Mouse (Mus musculus) CD4-positive helper T cell, adult 2 months (primary cell): ENCODE data around the gene Dmd.

Experiments
- DNase-seq: peaks from one replicate; pipeline ENCODE4 v3.0.0-alpha.2; 2012; ENCODE audit warnings: low read depth, missing footprints, low spot score

The Dmd gene

DNA sequence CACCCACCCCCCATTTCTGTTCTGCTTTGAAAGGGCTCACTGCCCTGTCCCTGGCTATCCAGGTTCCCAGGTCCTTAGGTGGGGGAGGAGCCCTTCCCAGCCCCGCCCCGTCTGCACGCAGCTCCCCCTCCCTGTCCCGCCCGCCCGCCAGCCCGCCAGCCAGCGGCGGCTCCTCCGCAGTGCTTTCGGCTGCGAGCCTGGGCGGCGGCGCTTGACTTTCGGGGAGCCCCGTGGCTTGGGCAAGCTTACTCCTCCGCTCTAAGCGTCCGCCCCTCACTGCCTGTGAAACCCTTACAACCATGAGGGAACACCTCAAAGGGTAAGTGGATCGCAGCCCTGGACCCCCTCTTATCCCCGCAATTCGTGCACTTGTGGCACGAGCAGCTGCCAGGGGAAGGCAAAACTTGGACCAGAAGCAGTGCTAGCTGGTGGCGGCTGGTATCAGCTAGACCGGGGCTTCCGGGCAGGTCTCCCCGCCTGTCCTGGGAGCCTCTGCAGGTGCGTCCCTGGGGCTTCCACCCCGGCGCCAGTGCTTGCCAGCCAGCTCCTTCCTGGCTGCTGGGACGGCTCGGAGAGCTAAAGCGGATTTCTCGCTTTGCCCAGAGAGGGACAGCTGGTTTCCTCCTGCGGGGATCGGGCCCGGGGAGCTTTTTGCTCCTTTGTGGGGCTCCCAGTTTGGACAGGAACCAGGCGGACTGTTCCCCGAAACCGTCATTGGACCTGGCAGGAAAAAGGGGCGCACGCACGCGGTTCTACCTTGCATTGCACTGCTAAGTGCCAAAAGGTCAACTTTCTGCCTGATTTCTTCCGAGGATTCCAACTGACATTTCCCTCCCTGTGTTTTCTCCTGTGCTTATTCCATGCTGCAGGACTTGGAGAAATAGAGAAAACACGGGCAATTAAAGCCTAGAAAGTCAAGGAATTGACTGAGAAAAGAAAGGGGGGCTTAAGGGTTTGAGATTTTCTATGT lies 2099.8 kb downstream of the Dmd start:
- DNase-seq, result peak; percentile 14

DNA sequence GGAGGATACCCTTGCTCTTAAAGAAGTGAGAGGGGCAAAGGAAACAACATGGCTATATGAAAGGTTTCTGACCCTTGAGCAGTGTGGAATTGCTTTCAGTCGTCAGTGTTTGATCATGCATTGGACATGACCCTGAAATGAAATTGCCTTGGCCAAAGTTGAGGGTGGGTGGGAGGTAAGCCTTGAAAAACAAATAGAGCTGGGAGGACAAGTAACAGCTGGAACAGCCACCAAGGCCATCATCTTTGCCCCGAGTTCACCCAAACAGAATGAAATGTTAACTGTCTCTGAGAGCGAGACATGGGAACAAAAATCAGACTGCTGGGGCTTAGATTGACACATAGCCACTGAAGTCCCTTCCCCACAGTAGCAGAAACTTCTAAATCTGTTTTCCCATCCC lies 2100.9 kb downstream of the Dmd start:
- DNase-seq, result no peak

- DNase-seq, result no peak
Measured at GRCm38 (mm10) chrX:85073602-85074001, 2124.9 kb downstream of the Dmd start.

GRCm38 (mm10) chrX:85076845-85077244 lies 2128.2 kb downstream of the Dmd start:
- no peak for DNase-seq

DNA sequence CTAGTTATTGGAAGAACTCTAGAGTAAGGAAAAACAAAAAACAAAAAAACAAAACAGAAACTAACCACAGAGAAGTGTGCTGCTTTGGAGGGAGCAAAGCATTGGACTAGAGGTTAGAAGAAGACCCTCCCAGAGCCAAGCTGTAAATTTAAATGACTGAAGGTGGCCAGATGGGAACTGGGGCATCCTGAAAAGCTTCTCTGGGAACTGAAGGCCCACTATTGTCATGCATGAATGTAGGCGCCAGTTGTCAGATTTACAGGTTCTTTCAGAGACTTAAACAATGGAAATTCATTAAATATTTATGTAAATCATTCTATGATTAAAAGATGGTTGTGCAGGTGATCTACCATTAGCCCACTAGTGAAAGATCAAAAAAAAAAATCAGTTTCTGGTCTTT lies 2128.9 kb downstream of the Dmd start:
- no peak for DNase-seq

GRCm38 (mm10) chrX:85079174-85079573 lies 2130.5 kb downstream of the Dmd start:
- DNase-seq, result no peak

- no peak for DNase-seq
Measured at GRCm38 (mm10) chrX:85084237-85085153, 2135.8 kb downstream of the Dmd start.

DNA sequence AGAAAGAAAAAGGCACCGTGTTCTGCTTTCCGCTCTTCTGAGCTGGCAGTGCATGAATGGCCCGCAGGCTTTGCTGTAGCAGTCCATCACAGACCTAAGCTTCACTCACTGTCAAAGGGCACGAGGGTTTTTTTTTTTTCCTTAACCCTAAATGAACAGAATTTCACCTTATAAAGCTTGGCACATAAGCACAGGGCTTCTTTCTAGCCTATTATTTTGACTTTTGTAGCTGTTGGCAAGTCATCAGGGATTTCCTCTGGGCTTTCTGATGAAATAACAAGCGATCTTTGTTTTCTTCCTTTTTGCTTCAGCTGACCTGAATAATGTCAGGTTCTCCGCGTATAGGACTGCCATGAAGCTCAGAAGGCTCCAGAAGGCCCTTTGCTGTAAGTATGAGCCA lies 2140.8 kb downstream of the Dmd start:
- no peak for DNase-seq

DNA sequence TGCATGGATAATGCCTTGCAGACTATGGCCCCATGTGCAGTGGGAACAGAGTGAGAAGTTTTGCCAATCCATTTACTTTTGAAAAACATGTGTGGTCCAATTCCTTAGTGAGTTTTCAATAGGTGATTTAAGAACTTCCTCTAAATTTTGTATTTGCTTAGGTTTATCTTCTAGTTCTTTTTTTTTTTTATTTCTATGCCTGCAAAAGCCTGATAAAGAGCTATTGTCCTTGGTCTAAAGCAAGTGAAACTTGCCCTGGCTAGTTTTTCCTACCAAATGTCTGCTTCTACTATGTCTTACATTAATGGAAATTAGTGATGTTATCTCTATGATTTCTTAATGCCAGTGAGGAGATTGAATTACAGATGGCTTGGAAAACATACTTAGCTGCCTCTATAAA lies 2144.7 kb downstream of the Dmd start:
- no peak for DNase-seq

GRCm38 (mm10) chrX:85098691-85099090 lies 2150.0 kb downstream of the Dmd start:
- no peak for DNase-seq

- DNase-seq, result no peak
Measured at GRCm38 (mm10) chrX:85112418-85112817, 2163.7 kb downstream of the Dmd start.

GRCm38 (mm10) chrX:85132706-85133105 lies 2184.0 kb downstream of the Dmd start:
- no peak for DNase-seq

DNA sequence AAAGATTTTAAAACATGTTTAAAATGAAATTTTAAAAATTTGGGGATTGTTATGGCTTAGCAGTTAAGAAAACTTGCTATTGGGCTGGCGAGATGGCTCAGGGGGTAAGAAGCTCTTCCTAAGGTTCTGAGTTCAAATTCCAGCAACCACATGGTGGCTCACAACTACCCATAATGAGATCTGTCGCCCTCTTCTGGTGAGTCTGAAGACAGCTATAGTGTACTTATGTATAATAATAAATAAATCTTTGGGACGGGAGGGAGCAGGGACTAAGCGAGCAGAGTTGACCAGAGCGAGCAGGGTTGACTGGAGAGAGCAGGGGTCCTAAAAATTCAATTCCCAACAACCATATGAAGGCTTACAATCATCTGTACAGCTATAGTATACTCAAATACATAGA lies 2188.6 kb downstream of the Dmd start:
- DNase-seq, result no peak

DNA sequence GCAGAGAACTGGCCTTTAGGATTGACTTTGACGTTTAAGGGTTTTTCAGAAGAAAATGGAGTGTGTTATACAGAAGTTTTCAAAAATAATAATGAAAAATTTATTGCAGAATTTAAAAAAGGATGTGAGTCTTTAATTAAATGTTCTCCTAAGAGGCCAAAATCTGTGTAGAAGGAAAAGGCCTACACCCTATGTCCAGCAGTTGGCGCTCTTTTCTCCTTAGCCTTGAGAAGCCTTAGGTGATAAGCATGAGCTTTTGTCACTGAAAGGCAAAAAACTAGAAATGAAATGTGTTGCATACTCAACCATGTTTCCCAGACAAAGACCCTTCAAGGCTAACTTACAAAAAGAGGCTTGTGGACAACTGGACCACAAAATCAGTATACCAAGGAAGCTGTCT lies 2222.6 kb downstream of the Dmd start:
- DNase-seq, result no peak

- DNase-seq, result no peak
Measured at GRCm38 (mm10) chrX:85187565-85187964, 2238.9 kb downstream of the Dmd start.

DNA sequence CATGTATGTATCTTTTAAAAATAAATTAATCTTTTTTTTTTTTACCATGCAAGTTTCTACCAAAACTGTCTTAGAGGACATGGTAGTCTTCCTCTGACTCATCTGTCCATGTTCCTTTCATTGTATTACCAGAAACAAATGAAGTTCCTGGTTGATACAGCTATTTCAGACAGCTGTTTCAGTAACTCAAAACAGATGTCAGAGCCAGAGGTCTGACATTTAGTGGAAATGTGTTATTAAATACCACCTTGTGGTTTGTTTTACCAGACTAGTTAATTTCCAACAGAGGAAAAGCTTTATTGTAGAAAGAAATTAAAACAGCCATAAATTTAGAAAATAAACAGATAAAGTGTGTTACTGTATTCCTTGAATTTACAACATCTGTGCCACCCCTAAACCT lies 2245.2 kb downstream of the Dmd start:
- no peak for DNase-seq

GRCm38 (mm10) chrX:85197688-85198087 lies 2249.0 kb downstream of the Dmd start:
- no peak for DNase-seq

DNA sequence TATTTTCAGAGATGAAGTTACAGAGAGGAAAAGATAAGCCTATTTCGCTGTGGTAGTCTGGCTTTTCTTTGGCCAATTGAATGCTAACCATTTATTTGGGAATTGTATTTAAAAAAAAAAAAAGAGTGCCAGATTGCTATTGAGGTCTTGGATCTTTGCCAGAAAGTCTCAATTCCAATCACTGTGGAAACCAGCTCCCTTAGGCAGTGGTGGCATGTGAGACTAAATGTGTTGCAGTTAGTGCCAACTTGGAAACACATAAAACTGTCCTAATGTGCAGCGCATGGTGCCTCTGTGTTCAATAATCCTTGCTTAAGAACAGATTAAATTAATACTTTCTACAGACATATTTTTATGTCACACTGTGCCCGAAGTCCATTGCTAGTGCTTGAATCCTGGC lies 2250.7 kb downstream of the Dmd start:
- DNase-seq, result no peak

GRCm38 (mm10) chrX:85207001-85207400 lies 2258.3 kb downstream of the Dmd start:
- DNase-seq, result no peak

GRCm38 (mm10) chrX:85226883-85227282 lies 2278.2 kb downstream of the Dmd start:
- DNase-seq, result peak; percentile 47

DNA sequence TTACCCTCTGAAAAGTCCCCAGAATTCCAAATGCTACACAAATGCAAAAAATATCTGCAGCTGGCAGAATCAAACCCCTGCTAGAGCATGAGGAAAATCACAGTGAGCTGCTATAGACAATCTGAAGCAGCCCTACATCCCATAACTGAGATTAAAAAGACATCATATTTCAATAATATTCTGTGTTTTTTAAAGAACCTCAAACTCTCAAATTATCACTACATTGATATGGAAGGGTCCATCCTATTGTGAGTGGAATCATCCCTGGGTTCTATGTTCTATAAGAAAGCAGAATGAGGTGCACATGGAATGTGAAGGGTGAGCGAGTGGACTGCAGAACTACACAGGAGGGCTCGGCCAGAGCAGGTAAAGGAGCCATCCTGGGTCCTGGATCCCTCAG lies 2300.7 kb downstream of the Dmd start, which contains the start of gene Fthl17a:
Gene Fthl17a, plus strand, starts transcription at position 301 of the 400 bp plus-strand sequence.
- DNase-seq, result no peak
